Mouse (Mus musculus) hindbrain, postnatal 0 days (tissue): ENCODE results near the gene Gpc6. TPM values are rescaled to one million over a fixed set of nuclear protein-coding genes. Genes with fewer than 3 reads are reported as not detected.
A peak's percentile ranks its signal among the peaks of the same experiment; 100 is the strongest.

Experiments
- ATAC-seq: fragments of 200-750 bp; cut with Nextera tagmentation; 2 replicates; pipeline ENCODE4 v1.8.0; 2017; ENCODE audit warnings: mild to moderate bottlenecking, moderate TSS enrichment, moderate library complexity
- DNase-seq: peaks from one replicate; pipeline ENCODE4 v3.0.0-alpha.2; 2015; ENCODE audit warnings: low spot score
- H3K27ac ChIP-seq: fragments of 300-500 bp; sonication (generic); 2 replicates; pipeline ENCODE4 v1.5.1; 2014; ENCODE audit warnings: mild to moderate bottlenecking
- H3K27me3 ChIP-seq: fragments of 300-500 bp; sonication (generic); 2 replicates; pipeline ENCODE4 v1.6.1; 2014; ENCODE audit warnings: low read length, mixed read lengths; ENCODE audit not compliant: insufficient read depth
- H3K36me3 ChIP-seq: fragments of 300-500 bp; sonication (generic); 2 replicates; pipeline ENCODE4 v1.6.1; 2014; ENCODE audit warnings: low read length, mixed read lengths; ENCODE audit not compliant: insufficient read depth
- H3K4me1 ChIP-seq: fragments of 300-500 bp; sonication (generic); 2 replicates; pipeline ENCODE4 v1.6.1; 2014; ENCODE audit warnings: antibody characterized with exemption, low read length, mixed read lengths; ENCODE audit not compliant: insufficient read depth
- H3K4me2 ChIP-seq: fragments of 300-500 bp; sonication (generic); 2 replicates; pipeline ENCODE4 v1.6.1; 2014; ENCODE audit warnings: low read depth, mild to moderate bottlenecking, low read length, moderate library complexity, mixed read lengths
- H3K4me3 ChIP-seq: fragments of 300-500 bp; sonication (generic); 2 replicates; pipeline ENCODE4 v1.5.1; 2014; ENCODE audit warnings: low read length
- H3K9ac ChIP-seq: fragments of 300-500 bp; sonication (generic); replicated peaks from 2 replicates; pipeline ENCODE4 v1.6.1; 2014; ENCODE audit warnings: mild to moderate bottlenecking, low read length, moderate library complexity, mixed read lengths
- H3K9me3 ChIP-seq: fragments of 300-500 bp; sonication (generic); 2 replicates; pipeline ENCODE4 v1.6.1; 2016; ENCODE audit warnings: low read length, mixed read lengths
- CTCF ChIP-seq: IDR thresholded peaks from 2 replicates; pipeline ENCODE4 v1.5.1; 2016; ENCODE audit warnings: antibody characterized with exemption, control low read depth, low read depth
- WGBS: fragments of 180-500 bp; shearing (Covaris S2); extraction: QIAGEN DNeasy Blood & Tissue Kit; methylation state at CpG from one replicate; pipeline ENCODE4 v1.1.7; 2014; 5-methylcytosine and 5-hydroxymethylcytosine counted together
- polyA plus RNA-seq: library from polyadenylated mRNA; unstranded; fragments of >200 nt; fragmentation: Nextera tagmentation; extraction: Ambion mirVana; gene quantifications from 2 replicates; pipeline ENCODE4 v1.2.1, GENCODE M21; 2015
- total RNA-seq: library from RNA; depleted of rRNA; stranded (reverse); fragments of >200 nt; gene quantifications from 2 replicates; pipeline ENCODE4 v1.2.3, GENCODE M21; 2014

Gene Gpc6
- total and polyA plus RNA-seq, 2 experiments from 2014 or later, result 17.9 to 28.5 TPM

DNA sequence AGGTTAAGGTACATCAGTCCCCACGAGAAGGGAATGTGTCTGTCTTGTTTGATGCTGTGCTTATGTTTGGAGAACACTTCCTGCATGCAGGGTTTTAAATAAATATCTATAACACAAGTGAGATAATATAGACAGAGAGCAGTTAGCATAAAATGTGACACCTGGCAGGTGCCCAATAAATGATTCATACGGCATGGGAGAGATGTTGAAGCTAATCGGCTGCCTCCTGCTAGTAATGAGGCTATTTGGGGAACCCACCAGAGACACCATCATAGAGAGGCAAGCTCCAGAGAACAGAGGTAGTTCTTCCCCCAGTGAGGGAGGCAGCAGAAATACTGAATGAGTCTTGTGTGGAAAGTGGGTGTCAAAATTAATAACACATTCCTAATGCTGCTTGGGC, 553.8 kb downstream of the Gpc6 start:
- no peak for TF ChIP-seq CTCF
- Histone ChIP-seq H3K27ac (no peak overlapping the region), H3K4me3 (no peak overlapping the region), H3K9me3 (no peaks in the 10 kb centered on the region), H3K27me3 (no peaks in the 10 kb centered on the region), H3K9ac (no peak overlapping the region), H3K4me2 (no peak overlapping the region), H3K4me1 (no peaks in the 10 kb centered on the region), H3K36me3 (no peaks in the 10 kb centered on the region)
- no peak for ATAC-seq
- DNase-seq, result no peak
- 54% methylated on average over 3 of the region's 3 CpGs for WGBS

GRCm38 (mm10) chr14:117487161-117487754, 562.1 kb downstream of the Gpc6 start:
- Histone ChIP-seq H3K36me3 (no peaks in the 10 kb centered on the region), H3K4me1 (no peaks in the 10 kb centered on the region), H3K9ac (no peak overlapping the region), H3K27me3 (no peaks in the 10 kb centered on the region), H3K4me2 (no peak overlapping the region), H3K27ac (no peak overlapping the region), H3K4me3 (no peak overlapping the region), H3K9me3 (no peaks in the 10 kb centered on the region)
- TF ChIP-seq CTCF, result no peak
- ATAC-seq (peak; percentile 40; the same call in 1 of the 2 replicates), DNase-seq (peak; percentile 27)
- WGBS, result 78% methylated on average over 4 of the region's 4 CpGs

- DNase-seq (no peak), ATAC-seq (no peak)
- no peak overlapping the region for H3K27ac ChIP-seq
- H3K4me1 ChIP-seq, result no peaks in the 10 kb centered on the region
- TF ChIP-seq CTCF, result peak; percentile 58
- H3K36me3 ChIP-seq, result no peaks in the 10 kb centered on the region
- 67% methylated on average over 5 of the region's 5 CpGs for WGBS
- no peak overlapping the region for H3K4me3 ChIP-seq
- H3K4me2 ChIP-seq, result no peak overlapping the region
- H3K9ac ChIP-seq, result no peak overlapping the region
- no peaks in the 10 kb centered on the region for H3K9me3 ChIP-seq
- no peaks in the 10 kb centered on the region for H3K27me3 ChIP-seq
These were observed 565.4 kb downstream of the Gpc6 start for GRCm38 (mm10) chr14:117490469-117490868.

GRCm38 (mm10) chr14:117495118-117495517, 570.0 kb downstream of the Gpc6 start:
- Histone ChIP-seq H3K27ac (no peak overlapping the region), H3K4me3 (no peak overlapping the region), H3K4me1 (no peaks in the 10 kb centered on the region), H3K27me3 (no peaks in the 10 kb centered on the region), H3K9me3 (no peaks in the 10 kb centered on the region), H3K36me3 (no peaks in the 10 kb centered on the region), H3K4me2 (no peak overlapping the region), H3K9ac (no peak overlapping the region)
- no peak for TF ChIP-seq CTCF
- WGBS, result 64% methylated on average over 3 of the region's 3 CpGs
- no peak for ATAC-seq
- DNase-seq, result no peak

DNA sequence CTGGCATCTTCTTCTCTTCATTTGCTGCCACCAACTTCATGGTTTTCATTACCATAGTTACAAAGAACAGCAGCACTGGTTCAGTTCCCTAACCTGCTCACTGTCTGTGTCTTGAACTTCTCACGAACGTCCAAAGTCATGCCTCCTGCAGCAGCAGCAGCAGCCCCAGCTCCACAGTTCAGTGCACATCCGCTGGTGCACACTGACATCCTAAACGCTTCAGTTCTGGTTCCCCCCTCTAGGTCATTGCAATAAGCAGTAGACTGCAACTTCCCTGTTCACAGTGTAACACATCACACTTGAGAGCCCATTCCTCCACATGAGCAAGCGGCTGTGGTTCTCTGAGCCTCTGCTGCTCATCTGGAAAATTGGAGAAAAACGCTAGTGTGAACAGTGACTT, 573.7 kb downstream of the Gpc6 start:
- WGBS, result 67% methylated on average over 6 of the region's 6 CpGs
- no peak for ATAC-seq
- Histone ChIP-seq H3K9ac (no peak overlapping the region), H3K27me3 (no peaks in the 10 kb centered on the region), H3K4me2 (no peak overlapping the region), H3K36me3 (no peaks in the 10 kb centered on the region), H3K9me3 (no peaks in the 10 kb centered on the region), H3K4me1 (no peaks in the 10 kb centered on the region), H3K4me3 (no peak overlapping the region), H3K27ac (no peak overlapping the region)
- TF ChIP-seq CTCF, result no peak
- DNase-seq, result no peak

DNA sequence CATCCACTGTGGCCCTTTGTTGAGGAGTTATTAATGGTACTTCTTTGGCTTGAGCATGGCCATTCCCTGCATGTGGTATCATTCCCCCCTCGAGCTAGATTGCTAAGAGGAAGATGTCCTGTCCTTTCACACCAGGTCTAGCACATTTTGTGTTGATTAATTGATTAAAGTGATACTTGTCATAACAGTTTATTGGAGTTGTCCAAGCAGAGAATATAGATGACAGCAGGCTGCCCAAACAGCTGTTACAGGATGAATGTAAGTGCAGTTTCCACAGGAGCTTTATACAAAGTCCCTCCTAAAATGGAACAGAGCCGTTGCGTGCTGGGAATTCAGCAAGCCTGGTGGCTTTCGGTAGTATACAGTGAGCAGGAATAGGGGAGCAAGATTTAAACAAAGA, 574.2 kb downstream of the Gpc6 start:
- Histone ChIP-seq H3K36me3 (no peaks in the 10 kb centered on the region), H3K27ac (no peak overlapping the region), H3K9ac (no peak overlapping the region), H3K4me2 (no peak overlapping the region), H3K4me3 (no peak overlapping the region), H3K27me3 (no peaks in the 10 kb centered on the region), H3K4me1 (no peaks in the 10 kb centered on the region), H3K9me3 (no peaks in the 10 kb centered on the region)
- DNase-seq (no peak), ATAC-seq (no peak)
- WGBS, result 69% methylated on average over 4 of the region's 4 CpGs
- no peak for TF ChIP-seq CTCF

GRCm38 (mm10) chr14:117514829-117515228, 589.7 kb downstream of the Gpc6 start:
- no peak overlapping the region for H3K9ac ChIP-seq
- no peaks in the 10 kb centered on the region for H3K27me3 ChIP-seq
- no peaks in the 10 kb centered on the region for H3K36me3 ChIP-seq
- no peak overlapping the region for H3K4me3 ChIP-seq
- WGBS, result 80% methylated on average over 2 of the region's 2 CpGs
- DNase-seq (no peak), ATAC-seq (no peak)
- H3K4me1 ChIP-seq, result no peaks in the 10 kb centered on the region
- no peaks in the 10 kb centered on the region for H3K9me3 ChIP-seq
- no peak for TF ChIP-seq CTCF
- no peak overlapping the region for H3K4me2 ChIP-seq
- H3K27ac ChIP-seq, result no peak overlapping the region
